Mouse (Mus musculus) myocyte (in vitro differentiated cells): ENCODE results near the gene Prlr.

Experiments
- E2F4 ChIP-seq: IDR thresholded peaks from one replicate; pipeline ENCODE4 v1.6.1; 2011; ENCODE audit warnings: mild to moderate bottlenecking, control low read depth, moderate library complexity; ENCODE audit not compliant: insufficient read depth
- MAX ChIP-seq: IDR thresholded peaks from one replicate; pipeline ENCODE4 v1.6.1; 2011; ENCODE audit warnings: low read depth, mild to moderate bottlenecking, control low read depth
- MYOD1 ChIP-seq, 3 experiments: IDR thresholded peaks; one replicate each; pipeline ENCODE4 v1.6.1; 2011; ENCODE audit warnings: control low read depth in 2 of 3, low read depth in 2 of 3, mild to moderate bottlenecking in 2 of 3, moderate library complexity in 1 of 3; ENCODE audit not compliant: insufficient read length in 2 of 3, control insufficient read depth in 1 of 3
- POLR2A ChIP-seq: IDR thresholded peaks from one replicate; pipeline ENCODE4 v1.6.1; 2011; ENCODE audit warnings: low read depth, mild to moderate bottlenecking, control low read depth, moderate library complexity; ENCODE audit not compliant: insufficient read length
- POLR2AphosphoS2 ChIP-seq: IDR thresholded peaks from one replicate; pipeline ENCODE4 v1.6.1; 2011; ENCODE audit warnings: low read depth, control low read depth; ENCODE audit not compliant: insufficient read length
- TCF12 ChIP-seq: IDR thresholded peaks from one replicate; pipeline ENCODE4 v1.6.1; 2011; ENCODE audit warnings: mild to moderate bottlenecking, control low read depth; ENCODE audit not compliant: poor library complexity, insufficient read depth, severe bottlenecking
- TCF3 ChIP-seq: IDR thresholded peaks from one replicate; pipeline ENCODE4 v1.6.1; 2011; ENCODE audit warnings: low read depth, control low read depth; ENCODE audit not compliant: insufficient read length

- TF ChIP-seq POLR2AphosphoS2 (no peak), POLR2A (no peak), TCF3 (no peak), TCF12 (no peak), MYOD1 (IDR thresholded peaks at IDR 0.05; ENCODE audit: control insufficient read depth in 1 of 3, insufficient read length in 2 of 3, low read depth in 2 of 3) (no peak), MAX (no peak), E2F4 (no peak)
Measured at GRCm38 (mm10) chr15:10262641-10263040, 85.6 kb downstream of the Prlr start.
